Mouse (Mus musculus): ENCODE measurements around the gene Pitx2.
A peak's percentile ranks its signal among the peaks of the same experiment; 100 is the strongest.

Gene Pitx2

DNA sequence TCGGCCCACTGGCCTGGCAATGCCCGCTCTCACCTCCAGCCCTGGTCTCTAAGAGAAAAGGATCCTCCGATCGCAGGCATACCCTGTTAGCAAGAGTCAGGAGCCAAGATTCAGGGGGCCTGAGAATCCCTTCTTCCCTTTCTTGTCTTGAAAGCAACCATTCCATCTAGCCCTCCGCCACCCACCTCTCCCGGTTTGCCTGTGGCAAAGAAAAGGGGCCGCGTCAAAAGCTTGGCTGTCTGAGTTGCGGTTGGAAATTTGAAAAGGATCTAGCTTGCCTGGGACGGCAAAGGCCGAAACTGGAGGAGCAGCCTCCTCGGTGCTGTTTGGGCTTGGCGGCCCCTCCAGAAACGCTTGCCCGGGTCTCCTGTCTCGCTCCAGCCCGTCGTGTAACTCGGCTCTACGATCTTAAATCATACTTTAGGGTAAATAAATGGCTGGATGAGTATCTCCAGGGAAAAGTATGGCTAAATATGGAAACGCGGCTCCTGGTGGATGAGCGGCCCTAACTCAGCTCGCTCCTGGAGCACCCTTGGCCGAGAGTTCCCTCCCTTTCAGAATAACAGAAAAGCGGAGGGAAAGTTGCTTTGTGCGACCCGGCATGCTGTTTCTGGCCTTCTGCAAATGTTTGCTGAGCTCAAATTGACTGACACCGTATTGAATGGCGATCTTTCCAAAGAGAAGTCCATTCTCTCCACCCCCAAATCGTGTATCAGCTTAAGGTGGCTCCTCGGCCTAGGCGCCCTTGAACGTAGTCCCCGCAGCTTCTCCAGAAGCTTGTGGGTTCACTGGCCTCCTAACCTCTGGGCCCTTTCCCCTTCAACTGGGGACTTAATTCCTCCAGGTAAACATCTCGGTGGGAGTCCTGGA is 3.4 kb downstream of the Pitx2 start:
- peak; percentile 55 for DNase-seq (ENCODE audit: low read depth, low spot score)

DNA sequence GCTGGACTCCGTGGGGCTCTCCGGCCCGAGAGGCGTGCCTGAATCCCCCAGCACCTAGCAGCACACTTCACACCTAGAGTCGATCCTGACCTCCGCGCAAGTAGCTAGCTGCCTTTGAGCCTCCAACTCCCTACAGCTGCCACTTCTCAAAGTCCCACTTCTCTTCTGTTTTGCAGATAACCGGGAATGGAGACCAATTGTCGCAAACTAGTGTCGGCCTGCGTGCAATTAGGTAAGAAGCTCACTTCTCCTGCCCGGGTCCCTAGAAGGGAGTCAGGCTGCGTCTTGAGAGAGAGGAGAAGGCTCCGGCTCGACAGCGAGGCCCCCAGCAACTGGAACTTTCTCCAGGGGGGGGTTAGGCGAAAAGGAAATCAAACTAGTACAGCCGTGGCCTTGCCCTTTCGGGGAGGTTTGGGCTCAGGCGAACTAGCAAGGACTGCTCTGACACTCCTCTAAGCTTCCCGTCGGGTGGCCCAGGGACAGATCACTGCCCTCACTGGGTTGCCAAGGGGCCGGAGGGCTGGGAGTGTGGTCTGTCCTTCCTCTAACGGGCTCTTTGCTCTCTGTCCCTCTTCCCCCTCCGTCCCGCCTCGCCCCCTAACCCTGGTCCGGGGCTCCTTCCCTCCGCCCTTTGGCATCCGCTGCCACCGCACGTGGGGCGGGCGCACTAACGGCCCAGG is 4.2 kb downstream of the Pitx2 start:
- DNase-seq (ENCODE audit: low read depth, low spot score) = peak; percentile 82

DNA sequence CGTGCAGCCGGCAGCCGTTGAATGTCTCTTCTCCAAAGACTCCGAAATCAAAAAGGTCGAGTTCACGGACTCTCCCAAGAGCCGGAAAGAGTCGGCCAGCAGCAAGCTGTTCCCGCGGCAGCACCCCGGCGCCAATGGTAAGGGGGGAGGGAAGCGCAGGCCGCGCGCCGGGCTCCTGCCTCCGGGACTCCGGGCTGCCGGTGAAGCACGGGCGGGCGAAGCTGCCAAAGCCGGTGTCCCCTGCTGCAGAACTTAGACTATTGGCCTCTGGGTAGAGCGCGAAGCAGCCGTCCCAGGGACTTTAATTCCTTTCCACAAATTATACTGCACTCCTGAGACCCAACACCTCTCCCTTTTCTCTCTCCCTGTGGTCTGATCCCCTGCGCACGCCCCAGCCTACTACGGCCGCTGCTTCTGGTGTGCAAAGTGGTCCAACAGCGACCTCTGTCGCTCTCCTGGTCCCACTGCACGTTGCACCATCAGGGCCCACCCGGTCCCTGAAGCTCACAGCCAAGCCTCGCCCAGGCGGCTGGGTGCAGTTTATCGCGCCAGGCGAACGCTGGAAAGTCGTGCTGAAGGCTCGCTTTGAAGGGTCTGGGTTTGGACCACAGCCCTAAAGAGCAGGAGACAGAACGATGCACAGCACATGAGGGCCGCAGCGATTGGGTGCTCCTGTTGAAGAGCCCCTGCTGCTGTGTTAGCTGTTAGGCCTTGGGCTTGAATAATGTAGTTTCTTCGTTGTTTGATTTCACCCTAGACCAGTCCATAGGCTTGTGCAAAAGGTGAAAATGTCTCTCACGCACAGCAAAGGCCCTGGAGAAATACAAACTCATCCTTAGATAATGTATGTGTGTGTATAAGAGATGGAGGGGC is 5.0 kb downstream of the Pitx2 start:
- DNase-seq (ENCODE audit: low read depth, low spot score) = peak; percentile 96

DNA sequence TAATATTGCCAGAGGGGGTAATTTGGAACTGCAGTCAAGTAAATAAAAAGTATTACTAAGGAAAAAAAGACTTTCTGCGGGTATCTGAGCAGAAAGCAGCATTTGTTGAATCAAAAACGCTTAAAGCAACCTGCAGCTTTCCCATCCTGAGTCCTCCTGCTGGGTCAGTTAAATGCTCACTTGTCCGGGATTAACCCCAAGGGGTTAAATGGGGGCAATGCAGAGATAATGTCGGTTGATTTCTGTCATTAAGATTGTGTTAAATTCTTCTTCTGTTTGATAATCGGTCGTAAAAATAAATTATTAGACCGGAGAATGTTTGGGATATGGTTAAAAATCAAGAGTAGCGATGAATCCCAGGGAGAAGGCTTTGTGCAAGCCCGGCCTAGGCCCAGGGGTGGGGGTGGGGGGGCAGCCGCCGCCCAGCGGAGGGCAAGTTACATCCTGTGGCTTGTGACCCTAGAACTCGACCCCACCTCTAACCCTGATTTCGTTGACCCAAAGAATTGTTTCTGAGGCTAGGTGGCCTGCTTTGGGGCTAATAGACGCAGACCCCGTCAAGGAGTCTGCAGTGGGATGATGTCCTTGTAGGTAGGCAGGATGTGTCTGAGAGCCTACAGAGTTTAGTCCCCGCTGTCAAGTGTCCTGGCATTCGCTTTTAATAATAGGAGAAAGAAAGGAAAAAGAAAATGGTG is 6.0 kb downstream of the Pitx2 start:
- DNase-seq (ENCODE audit: low read depth, low spot score) = no peak

DNA sequence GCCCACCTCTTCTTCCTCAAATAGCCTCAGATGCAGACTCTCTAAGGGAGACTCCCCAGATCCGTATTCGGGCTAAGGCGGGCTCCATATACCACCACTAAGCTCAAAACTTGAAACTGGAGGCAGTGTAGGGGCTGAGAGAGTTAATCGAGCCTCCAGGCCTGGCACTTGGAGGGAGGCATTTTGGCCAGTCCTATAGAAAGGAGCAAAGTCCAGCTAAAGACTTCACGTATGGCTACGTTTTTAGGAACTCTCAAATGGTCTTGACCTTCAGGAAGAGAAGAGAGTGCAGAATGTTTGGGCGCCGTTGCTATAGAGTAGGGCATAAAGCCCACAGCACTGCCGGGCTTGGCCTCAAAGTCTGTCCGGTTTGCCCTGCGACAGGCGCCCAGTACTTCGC is 7.1 kb downstream of the Pitx2 start:
- DNase-seq (ENCODE audit: low read depth, low spot score) = peak; percentile 39

DNA sequence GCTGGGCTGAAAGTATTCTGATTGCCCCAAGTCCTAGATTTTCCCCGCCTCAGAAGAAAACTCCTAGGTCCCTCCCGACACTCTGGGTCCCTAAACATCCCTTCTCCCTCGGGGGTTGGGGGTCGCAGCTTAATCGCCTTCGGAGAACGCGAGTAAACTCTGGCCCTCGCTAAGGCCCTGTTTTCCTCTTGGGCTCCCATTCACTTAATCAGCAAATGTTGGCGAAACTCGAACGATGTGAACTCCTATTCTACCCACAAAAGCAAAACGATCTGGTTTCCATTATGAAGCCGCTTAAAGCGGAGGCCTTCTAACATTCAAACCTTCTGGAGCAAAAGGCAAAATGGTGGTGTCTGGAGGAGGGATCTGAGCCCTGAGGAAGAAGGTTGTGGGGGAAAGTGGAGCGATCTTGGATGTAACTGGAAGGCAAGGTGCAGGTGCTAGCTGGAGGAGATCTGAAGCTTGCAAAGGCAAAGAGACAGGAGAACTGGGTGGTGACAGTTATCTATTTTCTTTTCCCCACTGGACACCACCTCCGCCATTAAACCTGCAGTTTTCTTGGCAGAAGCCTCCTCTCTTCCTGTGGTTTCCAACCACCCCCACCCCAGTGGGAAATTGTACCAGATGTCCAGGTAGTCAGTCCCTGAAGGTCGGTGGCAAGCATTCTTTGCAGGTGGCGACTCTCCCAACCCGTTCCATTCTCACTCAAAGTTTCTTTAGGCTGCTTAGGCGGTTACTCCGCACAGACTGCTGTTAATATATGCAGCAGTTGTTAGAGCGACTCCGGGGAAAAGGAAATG is 7.8 kb downstream of the Pitx2 start:
- peak; percentile 41 for DNase-seq (ENCODE audit: low read depth, low spot score)

DNA sequence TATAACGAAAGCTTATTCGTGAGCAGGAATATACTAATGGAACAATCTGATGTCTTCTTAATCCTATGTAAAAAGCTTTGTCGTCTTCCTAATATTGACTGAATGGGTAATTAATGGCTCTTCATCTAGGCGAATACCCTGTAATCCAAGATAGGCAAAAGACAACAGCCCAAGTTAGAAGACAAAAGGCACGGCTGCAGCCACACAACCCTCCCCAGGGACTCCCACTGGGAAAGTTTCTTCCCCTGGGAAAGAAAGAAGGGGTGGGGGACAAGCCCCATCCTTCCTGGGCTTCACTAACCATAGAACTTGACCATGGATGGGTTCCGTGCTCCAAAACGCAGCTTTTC is 8.3 kb downstream of the Pitx2 start:
- DNase-seq (ENCODE audit: low read depth, low spot score) = no peak

DNA sequence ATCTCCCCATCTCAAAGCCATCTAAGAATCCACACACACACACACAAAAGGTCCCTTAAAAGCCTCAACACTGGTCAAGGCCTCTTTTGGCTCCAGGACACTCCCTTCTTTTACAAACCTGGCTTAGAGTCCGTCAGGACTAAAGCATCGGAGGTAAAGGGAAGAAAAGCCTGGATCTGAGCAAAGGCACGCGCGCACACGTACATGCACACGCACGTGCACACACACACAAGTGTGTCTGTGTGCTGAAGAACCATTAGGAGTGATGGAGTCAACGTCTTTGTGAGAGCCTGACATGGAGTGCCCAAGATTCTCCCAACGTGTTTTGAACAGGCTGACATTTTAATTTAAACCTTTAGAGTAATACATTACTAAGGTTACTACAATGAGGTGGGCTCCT is 8.7 kb downstream of the Pitx2 start:
- DNase-seq (ENCODE audit: low read depth, low spot score) = peak; percentile 3

DNA sequence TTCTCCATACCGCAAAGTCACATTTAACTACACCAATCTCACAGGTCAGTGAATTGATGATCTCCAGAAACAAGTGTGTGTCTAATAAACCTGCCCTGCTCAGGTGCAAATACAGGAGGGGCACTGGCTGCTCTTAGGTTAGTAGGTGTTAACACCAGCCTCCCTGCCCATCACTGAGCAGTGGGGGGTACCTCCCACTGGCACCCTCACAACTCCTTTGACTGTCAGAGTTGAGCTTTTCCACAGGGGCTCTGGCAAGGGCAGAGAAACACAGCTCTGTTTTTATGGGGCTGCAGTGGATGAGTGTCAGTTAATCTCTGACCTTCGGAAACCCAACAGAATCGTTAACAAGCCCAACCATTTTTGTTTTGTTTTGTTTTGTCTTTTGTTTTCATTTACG is 9.6 kb downstream of the Pitx2 start:
- peak; percentile 4 for DNase-seq (ENCODE audit: low read depth, low spot score)

DNA sequence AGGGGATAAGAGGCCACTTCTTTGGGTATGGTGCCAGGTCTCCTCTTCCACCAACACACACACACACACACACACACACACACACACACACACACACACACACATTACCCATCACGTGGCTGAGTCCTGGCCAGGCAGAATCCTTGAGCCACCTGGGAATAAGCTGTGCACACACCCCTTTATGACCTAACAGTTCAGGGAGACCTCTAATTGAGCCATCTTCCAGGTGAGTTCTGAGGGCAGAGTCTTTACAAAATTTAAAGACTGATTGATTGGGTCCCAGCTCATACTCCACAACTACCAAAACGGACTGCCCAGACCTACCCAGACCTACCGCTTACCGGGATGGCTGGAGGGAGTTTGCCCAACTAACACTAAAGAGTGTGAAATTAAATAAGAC is 10.1 kb downstream of the Pitx2 start:
- DNase-seq (ENCODE audit: low read depth, low spot score) = no peak

DNA sequence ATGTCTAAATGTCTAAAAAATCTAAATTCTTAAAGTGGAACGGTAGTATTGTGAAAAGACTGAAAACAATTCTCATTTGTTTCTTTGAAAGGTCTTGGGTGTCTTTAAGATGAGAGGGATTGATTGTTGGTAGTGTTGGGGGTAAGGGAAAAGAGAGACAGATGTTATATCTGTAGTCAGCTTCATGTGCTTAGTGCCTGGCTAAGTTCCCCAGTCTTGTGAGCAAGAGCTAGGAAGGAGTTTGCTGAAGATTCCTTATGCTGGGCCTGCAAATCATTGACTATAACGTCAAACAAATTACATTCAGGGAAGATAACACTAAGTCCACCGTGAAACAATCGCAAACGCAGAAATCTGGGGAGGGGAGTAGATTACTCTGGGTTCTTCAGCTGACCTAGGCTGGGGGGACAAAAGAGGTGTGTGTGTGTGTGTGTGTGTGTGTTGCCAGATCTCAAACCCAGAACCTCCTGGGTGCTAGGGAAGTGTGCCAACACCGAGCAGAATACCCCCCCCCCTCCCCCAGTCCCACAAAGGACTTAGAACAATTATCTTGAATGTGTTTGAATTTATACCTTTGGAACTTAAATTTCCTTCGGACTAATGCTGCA is 12.5 kb downstream of the Pitx2 start:
- DNase-seq (ENCODE audit: low read depth, low spot score) = no peak

DNA sequence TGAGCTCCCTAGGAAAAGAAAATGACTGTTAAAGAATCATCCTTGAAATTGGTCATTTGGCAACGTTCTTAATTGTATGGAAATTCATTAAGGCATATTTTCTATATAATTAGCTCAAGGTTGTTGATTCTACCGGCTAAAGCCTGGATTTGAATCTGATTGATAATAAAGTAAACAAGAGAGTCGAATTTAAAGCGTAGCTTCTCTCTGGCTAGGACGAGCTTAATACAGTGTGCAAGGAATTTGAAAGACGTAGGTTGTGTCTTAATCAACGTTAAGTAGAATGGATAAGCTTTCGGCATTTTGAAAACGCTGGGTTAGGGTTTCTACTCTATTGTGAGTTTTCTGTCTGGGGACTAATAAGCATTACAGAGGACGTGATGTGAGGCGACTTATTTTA is 13.1 kb downstream of the Pitx2 start:
- DNase-seq (ENCODE audit: low read depth, low spot score) = no peak

DNA sequence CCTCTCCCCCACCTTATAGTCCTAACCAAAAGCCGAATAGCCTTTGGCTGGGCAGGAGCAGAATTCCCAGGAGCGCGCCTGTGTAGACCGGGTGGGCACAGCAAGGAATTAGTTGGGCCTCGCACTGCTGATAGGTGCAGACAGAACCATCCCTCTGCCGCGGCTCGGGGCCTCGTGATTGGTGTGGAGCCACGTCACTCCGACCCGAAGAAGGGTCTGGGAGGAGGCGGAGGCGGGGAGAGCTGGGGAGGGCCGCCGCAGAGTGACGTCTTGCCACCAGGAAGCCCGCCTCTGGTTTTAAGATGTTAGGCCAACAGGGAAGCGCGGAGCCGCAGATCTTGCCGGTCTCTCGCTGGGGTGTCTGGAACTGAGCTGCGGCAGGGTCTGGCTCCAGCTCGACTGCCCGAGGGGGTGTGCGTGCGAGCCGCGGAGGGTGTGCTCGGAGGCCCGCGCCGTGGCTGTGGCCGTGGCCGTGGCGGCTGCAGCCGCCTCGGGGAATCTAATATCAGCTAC is 14.0 kb downstream of the Pitx2 start:
- peak; percentile 96 for DNase-seq (ENCODE audit: low read depth, low spot score)

DNA sequence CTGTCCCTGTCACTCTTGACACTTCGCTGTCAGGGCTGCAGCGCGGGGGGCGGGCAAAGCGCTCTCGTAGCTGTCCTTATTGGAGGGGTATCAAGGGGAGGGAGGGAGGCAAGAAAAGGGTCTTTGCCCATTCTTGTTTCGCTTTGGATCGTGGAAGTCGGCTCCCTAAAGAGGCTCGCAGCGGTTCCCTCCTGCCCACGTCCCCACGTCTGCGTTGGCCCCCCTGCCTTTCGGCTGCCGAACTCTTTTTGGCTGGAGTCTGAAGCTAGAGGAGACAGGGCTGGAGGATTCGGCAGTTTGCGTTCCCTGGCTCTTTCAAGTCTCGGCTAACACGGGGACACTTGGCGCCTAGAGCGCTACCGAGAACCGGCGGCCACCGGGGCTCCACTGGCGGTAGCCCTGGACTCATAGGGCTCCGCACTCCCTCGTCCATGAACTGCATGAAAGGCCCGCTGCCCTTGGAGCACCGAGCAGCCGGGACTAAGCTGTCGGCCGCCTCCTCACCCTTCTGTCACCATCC is 14.5 kb downstream of the Pitx2 start:
- DNase-seq (ENCODE audit: low read depth, low spot score) = peak; percentile 75

DNA sequence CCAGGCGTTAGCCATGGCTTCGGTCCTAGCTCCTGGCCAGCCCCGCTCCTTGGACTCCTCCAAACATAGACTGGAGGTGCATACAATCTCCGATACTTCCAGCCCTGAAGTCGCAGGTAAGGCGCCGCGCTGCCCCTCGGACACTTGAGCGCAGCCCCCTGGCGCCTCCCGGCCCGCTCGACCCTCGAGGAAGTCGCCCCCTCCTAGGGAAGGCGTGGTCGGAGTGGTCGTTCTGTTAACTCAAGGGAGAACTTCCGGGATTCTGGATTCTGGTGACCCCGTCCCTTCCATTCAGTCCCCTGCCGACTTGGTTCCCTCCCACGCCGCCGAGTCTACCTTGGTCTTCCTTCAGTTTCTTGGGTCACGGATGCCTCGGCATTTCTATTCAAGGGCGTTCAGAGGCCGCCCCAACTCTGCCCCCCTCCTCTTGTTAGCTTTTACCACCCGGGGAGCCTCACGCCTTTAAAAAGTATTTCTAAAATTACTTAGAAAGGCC is 15.0 kb downstream of the Pitx2 start:
- DNase-seq (ENCODE audit: low read depth, low spot score) = peak; percentile 53

DNA sequence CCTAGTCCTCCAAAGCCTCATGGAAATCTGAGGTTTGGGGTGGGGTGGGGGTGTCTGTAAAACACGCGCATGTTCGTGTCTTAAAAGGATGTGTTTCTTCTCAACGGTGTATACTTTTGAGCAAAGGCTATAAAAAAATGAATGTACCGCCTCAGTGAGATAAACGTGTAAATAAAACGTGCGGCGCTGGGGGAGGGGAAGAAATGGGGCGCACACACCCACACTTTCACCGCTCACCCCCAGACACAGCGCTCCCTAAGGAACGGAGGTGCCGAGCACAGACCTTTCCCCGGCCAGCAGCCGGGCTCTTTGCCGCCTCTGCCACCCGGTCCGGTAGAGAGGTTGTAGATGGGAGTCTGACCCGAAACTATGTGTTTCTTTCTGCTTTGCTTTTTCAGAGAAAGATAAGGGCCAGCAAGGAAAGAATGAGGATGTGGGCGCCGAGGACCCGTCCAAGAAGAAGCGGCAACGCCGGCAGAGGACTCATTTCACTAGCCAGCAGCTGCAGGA is 15.6 kb downstream of the Pitx2 start:
- peak; percentile 21 for DNase-seq (ENCODE audit: low read depth, low spot score)

DNA sequence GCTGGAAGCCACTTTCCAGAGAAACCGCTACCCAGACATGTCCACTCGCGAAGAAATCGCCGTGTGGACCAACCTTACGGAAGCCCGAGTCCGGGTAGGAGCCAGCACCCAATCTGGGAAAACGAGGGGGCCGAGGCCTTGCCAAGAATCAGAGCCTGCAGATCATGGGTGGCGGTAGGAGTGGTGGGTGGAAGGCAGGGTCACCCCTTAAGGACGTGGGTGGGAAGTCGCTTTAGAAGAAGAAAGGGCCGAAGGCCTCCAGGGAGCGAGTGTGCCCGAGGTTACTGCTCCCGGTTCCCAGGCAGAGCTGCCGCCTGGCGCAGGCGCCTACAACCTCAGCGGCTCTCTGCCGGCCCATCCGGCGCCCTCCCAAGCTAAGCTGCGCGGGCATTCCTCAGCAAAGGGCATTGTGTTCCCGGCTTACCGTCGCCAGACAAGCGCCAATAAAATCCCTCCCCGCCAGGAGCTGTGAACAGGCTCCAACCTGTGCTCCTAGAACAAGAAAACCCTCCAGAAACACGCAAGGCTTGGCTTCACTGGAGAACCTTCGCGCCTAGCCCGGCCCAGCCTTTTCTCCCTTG is 16.2 kb downstream of the Pitx2 start:
- DNase-seq (ENCODE audit: low read depth, low spot score) = peak; percentile 73

DNA sequence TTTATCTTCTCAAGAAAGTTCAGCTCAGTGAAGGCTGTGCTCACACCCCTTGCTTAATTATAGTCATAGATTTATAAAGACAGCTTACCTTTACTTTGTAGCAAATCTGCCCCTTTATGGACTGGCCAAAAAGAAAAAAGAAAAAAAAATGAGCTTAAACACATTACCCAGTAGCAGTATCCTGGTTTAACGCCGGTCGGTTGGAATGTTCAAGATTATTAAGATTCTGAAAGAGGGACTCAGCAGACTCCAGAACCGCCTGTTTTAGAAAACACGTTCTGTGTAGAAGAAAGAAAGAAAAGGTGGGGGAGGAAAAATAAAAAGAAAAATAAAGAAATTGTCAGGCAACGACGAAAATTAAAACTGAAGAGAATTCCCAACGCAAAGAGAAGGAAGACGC is 16.8 kb downstream of the Pitx2 start:
- DNase-seq (ENCODE audit: low read depth, low spot score) = no peak

DNA sequence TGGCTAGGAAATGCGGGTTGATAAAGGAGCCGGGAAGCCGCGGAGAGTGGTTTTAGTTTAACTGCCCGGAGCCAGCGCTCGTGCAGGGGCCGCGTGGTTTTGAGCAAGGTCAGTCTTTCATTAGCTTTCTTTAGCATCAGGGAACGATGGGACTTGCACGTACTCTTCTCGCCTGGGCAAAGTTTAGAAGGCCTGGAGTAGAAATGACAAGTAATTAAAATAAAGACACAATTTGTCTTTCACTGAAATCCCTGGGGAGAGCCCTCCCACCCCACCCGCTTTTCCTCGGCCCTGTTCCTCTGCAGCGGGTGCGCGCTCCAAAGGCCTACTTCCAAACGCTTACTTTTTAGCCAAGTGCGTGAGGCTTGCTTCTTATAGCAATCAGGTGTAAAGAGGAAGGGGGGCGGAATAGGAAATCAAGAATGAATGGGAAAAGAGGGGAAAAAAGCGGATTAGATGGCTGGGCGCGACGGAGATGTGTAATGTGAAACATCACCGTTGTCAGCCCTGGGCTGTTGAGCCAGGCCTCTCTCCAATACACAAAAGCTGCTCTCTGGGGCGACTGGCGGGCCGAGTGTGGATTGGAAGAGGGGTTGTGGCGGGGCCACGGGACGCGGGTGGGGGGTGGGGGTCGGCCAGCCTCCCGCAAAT is 17.4 kb downstream of the Pitx2 start:
- peak; percentile 69 for DNase-seq (ENCODE audit: low read depth, low spot score)

Data from ES-CJ7 (cell line).